Mouse (Mus musculus) skeletal muscle tissue, postnatal 0 days (tissue): ENCODE measurements around the gene Vmn2r9. TPM values are rescaled to one million over a fixed set of nuclear protein-coding genes. Genes with fewer than 3 reads are reported as not detected.

Source experiments
- polyA plus RNA-seq: library from polyadenylated mRNA; unstranded; fragments of >200 nt; fragmentation: Nextera tagmentation; extraction: Ambion mirVana; gene quantifications from 2 replicates; pipeline ENCODE4 v1.2.1, GENCODE M21; 2015

The Vmn2r9 gene
- not detected in 2 replicates for polyA plus RNA-seq

DNA sequence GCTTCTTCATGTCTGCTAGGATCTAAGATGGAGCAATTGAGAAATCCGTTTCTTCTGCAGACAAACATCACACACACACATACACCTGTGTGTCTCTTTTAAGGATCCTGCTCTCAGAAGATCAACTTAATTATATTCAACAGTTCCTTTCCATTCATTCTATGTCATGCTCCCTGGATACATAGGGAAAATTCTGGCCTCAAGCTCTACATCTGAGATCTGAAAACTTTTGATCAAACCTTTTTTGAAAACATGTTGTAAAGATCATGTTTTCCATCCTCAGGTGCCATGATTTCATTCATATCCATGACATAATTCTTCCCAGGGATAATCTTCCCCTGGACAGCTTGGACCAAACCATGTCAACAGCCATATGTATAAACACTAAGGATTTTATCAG, at the start of gene Vmn2r9:
Vmn2r9 (minus strand) TSS at position 101 of the 400 bp plus-strand sequence.

DNA sequence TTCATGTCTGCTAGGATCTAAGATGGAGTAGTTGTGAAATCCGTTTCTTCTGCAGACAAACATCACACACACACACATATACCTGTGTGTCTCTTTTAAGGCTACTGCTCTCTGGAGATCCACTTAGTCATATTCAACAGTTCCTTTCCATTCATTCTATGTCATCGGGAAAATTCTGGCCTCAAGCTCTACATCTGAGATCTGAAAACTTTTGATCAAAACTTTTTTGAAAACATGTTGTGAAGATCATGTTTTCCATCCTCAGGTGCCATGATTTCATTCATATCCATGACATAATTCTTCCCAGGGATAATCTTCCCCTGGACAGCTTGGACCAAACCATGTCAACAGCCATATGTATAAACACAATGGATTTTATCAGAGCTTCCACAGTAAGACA, 43.7 kb downstream of the Vmn2r9 start, which contains the start of gene Vmn2r8:
Vmn2r8 (minus strand) TSS at position 101 of the 400 bp plus-strand sequence.

DNA sequence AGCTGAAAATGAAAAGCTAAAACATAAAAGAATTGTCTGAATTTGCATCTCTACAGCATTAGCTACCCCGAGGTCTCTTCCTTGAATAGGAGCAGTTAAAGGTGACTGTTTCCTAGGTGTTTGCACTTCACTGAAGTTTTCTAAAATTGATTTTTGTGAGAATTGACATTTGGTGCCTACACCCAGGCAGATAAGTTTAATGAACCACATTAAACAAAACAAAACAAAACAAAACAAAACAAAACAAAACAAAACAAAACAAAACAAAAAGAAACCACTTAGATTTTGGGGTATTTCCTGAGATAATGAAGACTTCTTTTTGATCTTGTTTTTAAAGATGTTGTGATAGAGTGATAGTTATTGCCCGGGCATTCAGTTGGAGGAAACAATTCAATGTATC, 57.1 kb downstream of the Vmn2r9 start, which contains the start of gene Tmed11:
Tmed11 (minus strand) TSS at position 101 of the 400 bp plus-strand sequence.

Other genes starting within 250 kb of the Vmn2r9 start
- gene Gak, start 222.8 kb downstream of the Vmn2r9 start, polyA plus RNA-seq: 16.2 and 16.5 TPM in 2 replicates
- 14.6 and 15.1 TPM in 2 replicates for gene Tmem175, start 222.8 kb downstream of the Vmn2r9 start, polyA plus RNA-seq
- gene Idua, start 192.3 kb downstream of the Vmn2r9 start, polyA plus RNA-seq: 13.5 and 15.5 TPM in 2 replicates
- 2.9 and 3.0 TPM in 2 replicates for gene Dgkq, start 182.9 kb downstream of the Vmn2r9 start, polyA plus RNA-seq
- 0.15 and 0.21 TPM in 2 replicates for gene Slc26a1, start 177.0 kb downstream of the Vmn2r9 start, polyA plus RNA-seq
- gene Fgfrl1, start 160.2 kb downstream of the Vmn2r9 start, polyA plus RNA-seq: 117 and 158 TPM in 2 replicates
- gene Rnf212, start 77.6 kb downstream of the Vmn2r9 start, polyA plus RNA-seq: not detected in 2 replicates
- gene Tmed11, start 57.2 kb downstream of the Vmn2r9 start, polyA plus RNA-seq: not detected in 2 replicates
- gene Vmn2r8, start 43.8 kb downstream of the Vmn2r9 start, polyA plus RNA-seq: not detected in 2 replicates
- gene Vmn2r10, start 153.9 kb upstream of the Vmn2r9 start, polyA plus RNA-seq: not detected in 2 replicates
- gene Vmn2r11, start 207.0 kb upstream of the Vmn2r9 start, polyA plus RNA-seq: not detected in 2 replicates
- gene Vmn2r12, start 245.3 kb upstream of the Vmn2r9 start, polyA plus RNA-seq: not detected in 2 replicates